Mouse (Mus musculus) liver, adult 2 months (tissue): ENCODE data around the gene Mob4.

Experiments used
- CTCF ChIP-seq: fragments of 200-500 bp; IDR thresholded peaks from 2 replicates; pipeline ENCODE4 v1.5.1; 2011; ENCODE audit warnings: low read depth, low read length, control low read depth
- POLR2A ChIP-seq: fragments of 200-500 bp; IDR thresholded peaks from 2 replicates; pipeline ENCODE4 v1.6.1; 2011; ENCODE audit warnings: low read length, control low read depth; ENCODE audit not compliant: insufficient read depth; ENCODE audit errors: extremely low read depth

GRCm38 (mm10) chr1:55174558-55175034 is 43.6 kb downstream of the Mob4 start:
- TF ChIP-seq CTCF: no peak
- no peak for TF ChIP-seq POLR2A
